Mouse (Mus musculus): ENCODE measurements around the gene Tmem189. TPM values are rescaled to one million over a fixed set of nuclear protein-coding genes. Genes with fewer than 3 reads are reported as not detected.

Gene Tmem189
- polyA plus RNA-seq, 1 experiment from 2014 or later, result 37.1 TPM

DNA sequence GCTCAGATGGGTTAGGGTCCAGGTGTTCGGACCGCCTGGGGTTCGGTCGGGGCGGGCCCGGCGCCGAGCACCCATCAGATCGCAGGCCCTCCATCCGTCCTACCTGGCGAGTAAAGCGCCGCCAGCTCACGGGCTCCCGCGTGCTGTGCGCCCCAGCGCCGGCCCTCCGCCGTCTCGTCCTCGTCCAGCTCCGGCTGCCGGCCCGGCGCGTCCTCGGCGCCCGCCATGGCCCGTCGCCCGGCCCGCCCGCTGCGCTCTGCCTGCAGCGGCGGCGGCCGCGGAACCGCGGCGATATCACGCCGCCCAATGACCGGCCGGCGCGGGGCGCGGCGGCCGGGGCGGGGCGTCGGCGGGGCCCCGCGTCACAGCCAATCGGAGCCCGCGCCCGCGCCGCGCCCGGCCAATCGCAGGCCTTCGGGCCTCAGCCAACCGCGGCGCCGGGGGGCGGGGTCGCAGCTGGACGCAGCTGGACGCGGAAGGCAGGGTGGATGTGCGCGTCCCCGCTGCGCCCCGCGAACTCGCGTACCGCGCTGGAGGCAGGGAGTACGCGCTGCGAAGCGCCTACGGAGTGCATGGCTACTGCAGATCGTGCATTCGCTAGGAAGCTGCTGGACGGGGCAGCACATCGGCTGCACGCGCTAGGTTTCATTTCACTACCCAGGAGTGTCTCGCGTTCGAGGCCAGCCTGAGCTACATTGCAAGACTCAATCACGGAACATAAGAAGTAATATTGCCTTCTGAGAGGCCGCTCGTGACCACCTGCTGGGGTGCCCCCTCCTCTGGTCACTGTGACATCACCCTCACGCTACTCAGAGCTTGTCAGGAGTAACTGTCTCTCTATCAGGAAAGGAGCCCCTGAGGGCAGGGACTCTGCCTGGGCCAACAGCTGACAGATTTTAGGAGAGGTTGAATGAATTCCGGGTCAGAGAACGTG is 28.1 kb downstream of the Tmem189 start, which contains the start of gene Gm20431:
TSS of gene Gm20431 (minus strand) at position 227 of the 934 bp plus-strand sequence.
- Histone ChIP-seq H3K4me1 (ENCODE audit: control insufficient read depth, insufficient read depth, low read depth, low read length) (peaks cover 21% of the 10 kb centered on the region), H3K36me3 (ENCODE audit: control insufficient read depth, insufficient read depth, low read length) (no peaks in the 10 kb centered on the region), H3K4me3 (ENCODE audit: low read length) (peak within 1 kb of the TSS; percentile 77), H3K27me3 (replicated peaks; ENCODE audit: control insufficient read depth, insufficient read depth, low read length) (no peaks in the 10 kb centered on the region), H3K4me2 (ENCODE audit: low read length) (peak within 1 kb of the TSS; percentile 98), H3K9me3 (ENCODE audit: control insufficient read depth, low read length) (no peaks in the 10 kb centered on the region), H3K27ac (ENCODE audit: low read depth, low read length) (peak within 1 kb of the TSS; percentile 80), H3K9ac (ENCODE audit: low read depth, low read length) (peak within 1 kb of the TSS; percentile 87)
- WGBS, result under 1% methylated on average over 72 of the region's 110 CpGs
- peak; percentile 96 for ATAC-seq

DNA sequence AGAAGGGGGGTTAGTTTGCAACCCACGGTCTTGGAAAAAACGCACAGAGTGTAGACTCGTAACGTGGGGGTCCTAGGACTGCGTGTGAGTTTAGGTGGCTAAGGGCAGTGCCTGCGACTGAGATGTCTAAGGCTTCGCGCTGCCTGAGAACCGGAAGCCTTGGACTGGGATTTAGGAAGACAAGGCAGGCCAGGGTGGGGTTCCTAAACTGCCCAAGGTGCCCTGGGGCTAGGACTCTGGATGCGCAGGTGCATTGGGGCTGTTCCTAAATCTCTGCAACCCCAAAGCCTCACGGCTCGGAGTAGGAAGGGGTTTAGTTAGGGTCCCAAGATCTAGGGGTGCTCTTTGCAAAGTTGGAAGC is 29.0 kb downstream of the Tmem189 start:
- Histone ChIP-seq H3K9me3 (ENCODE audit: control insufficient read depth, low read length) (no peaks in the 10 kb centered on the region), H3K9ac (ENCODE audit: low read depth, low read length) (peak overlapping the region; percentile 87), H3K27me3 (replicated peaks; ENCODE audit: control insufficient read depth, insufficient read depth, low read length) (no peaks in the 10 kb centered on the region), H3K4me3 (ENCODE audit: low read length) (peak overlapping the region; percentile 77), H3K27ac (ENCODE audit: low read depth, low read length) (no peak overlapping the region), H3K36me3 (ENCODE audit: control insufficient read depth, insufficient read depth, low read length) (no peaks in the 10 kb centered on the region), H3K4me2 (ENCODE audit: low read length) (peak overlapping the region; percentile 98), H3K4me1 (ENCODE audit: control insufficient read depth, insufficient read depth, low read depth, low read length) (peaks cover 21% of the 10 kb centered on the region)
- WGBS, result under 1% methylated on average over 12 of the region's 12 CpGs
- no peak for ATAC-seq

DNA sequence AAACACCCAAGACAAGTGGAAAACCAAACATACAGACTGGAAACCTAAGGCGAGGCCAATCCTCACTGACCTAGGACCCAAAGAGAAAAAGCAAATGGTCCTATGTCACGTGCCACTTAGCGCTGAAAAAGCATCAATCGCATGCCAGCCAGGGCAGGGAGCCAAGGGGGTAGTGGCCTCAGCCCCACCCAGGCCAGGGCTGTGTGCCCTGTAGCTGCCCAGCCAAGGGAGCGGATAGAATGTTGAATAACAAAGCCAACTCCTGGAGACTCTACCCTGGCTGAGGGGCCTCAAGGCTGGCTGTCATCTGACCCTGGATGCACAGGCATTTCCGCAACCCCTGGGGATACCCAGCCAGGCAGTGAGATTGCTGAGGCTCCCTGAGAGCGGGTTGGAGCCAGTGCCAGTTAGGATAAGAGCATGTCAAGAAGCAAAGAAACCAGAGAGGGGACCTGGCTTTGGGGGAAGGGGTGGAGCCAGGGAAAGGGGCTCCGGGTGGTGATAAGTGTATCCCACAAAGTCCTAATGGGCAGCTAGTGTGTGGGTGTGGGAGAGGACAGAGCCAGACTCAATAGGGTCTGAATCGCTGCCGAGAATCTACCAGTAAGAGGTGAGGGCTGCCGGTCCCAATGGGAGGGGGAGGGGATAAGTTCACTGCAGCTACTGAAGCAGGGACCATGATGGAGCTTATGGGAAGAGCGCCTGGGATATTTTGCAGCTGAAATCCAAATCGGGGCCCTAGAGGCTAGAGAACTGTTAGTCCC is 29.6 kb downstream of the Tmem189 start:
- Histone ChIP-seq H3K4me1 (ENCODE audit: control insufficient read depth, insufficient read depth, low read depth, low read length) (peaks cover 21% of the 10 kb centered on the region), H3K9me3 (ENCODE audit: control insufficient read depth, low read length) (no peaks in the 10 kb centered on the region), H3K27me3 (replicated peaks; ENCODE audit: control insufficient read depth, insufficient read depth, low read length) (no peaks in the 10 kb centered on the region), H3K9ac (ENCODE audit: low read depth, low read length) (peak overlapping the region; percentile 87), H3K4me3 (ENCODE audit: low read length) (peak overlapping the region; percentile 77), H3K36me3 (ENCODE audit: control insufficient read depth, insufficient read depth, low read length) (no peaks in the 10 kb centered on the region), H3K4me2 (ENCODE audit: low read length) (peak overlapping the region; percentile 98), H3K27ac (ENCODE audit: low read depth, low read length) (no peak overlapping the region)
- ATAC-seq, result no peak
- 17% methylated on average over 13 of the region's 13 CpGs for WGBS

DNA sequence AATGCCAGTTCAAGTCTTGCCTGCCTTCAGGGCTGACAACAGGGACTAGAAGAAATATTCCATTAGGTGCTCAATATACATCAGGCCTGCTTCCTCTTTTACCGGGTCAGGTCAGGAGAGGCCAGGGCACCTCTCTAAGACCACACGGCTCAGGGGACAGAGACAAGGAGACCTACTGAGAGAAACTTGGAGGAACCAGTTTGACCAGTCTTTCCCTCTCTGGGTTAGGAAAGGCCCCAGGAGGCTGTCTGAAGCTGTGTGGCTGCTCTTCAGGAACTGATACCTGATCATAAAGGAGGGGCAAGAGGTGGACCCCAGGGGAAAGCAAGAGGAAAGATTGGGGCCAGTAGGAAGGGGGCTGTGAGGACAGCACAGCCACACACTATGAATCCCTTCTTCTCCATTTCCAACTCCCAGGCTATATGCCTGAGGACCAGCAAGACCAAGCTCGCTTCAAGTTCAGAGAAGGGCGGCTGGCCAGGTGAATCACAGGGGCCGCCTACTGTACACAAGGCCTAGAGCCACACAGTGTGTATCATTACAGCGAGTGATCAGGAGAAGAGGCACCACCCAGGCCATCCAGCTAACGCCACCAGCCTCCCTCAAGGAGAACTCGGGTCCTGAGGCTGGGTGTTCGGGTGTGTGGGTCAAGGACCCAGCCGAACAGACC is 30.3 kb downstream of the Tmem189 start:
- no peak overlapping the region for H3K27ac ChIP-seq (ENCODE audit: low read depth, low read length)
- H3K27me3 ChIP-seq (replicated peaks; ENCODE audit: control insufficient read depth, insufficient read depth, low read length), result no peaks in the 10 kb centered on the region
- H3K9ac ChIP-seq (ENCODE audit: low read depth, low read length), result peak overlapping the region; percentile 87; the same call in 1 of the 2 replicates
- H3K4me2 ChIP-seq (ENCODE audit: low read length), result peak overlapping the region; percentile 98
- H3K36me3 ChIP-seq (ENCODE audit: control insufficient read depth, insufficient read depth, low read length), result no peaks in the 10 kb centered on the region
- no peaks in the 10 kb centered on the region for H3K9me3 ChIP-seq (ENCODE audit: control insufficient read depth, low read length)
- 82% methylated on average over 10 of the region's 10 CpGs for WGBS
- peak overlapping the region; percentile 77 for H3K4me3 ChIP-seq (ENCODE audit: low read length)
- no peak for ATAC-seq
- H3K4me1 ChIP-seq (ENCODE audit: control insufficient read depth, insufficient read depth, low read depth, low read length), result peaks cover 21% of the 10 kb centered on the region

DNA sequence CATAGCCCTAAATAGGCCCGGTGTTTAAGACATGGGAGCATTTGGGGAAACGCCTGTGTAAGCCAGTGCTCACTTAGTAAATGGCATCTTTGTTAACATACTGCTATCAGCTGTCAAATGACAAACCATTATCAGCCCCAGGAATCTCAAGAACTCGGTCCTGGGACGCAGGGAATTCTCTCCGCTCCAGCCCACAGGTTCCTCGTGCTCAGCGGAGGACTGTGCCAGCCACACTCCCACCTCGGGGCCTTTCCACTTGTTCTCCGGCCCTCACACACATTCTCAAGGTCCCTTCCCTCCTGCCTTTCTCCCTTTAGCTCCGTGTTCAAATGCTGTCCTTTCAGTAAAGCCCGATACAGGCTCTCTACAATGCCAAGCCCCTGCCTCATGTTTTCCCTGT is 30.9 kb downstream of the Tmem189 start:
- no peak for ATAC-seq
- Histone ChIP-seq H3K9me3 (ENCODE audit: control insufficient read depth, low read length) (no peaks in the 10 kb centered on the region), H3K4me3 (ENCODE audit: low read length) (no peak overlapping the region), H3K27ac (ENCODE audit: low read depth, low read length) (no peak overlapping the region), H3K36me3 (ENCODE audit: control insufficient read depth, insufficient read depth, low read length) (no peaks in the 10 kb centered on the region; the same call in 1 of the 2 replicates), H3K4me2 (ENCODE audit: low read length) (no peak overlapping the region), H3K4me1 (ENCODE audit: control insufficient read depth, insufficient read depth, low read depth, low read length) (peaks cover 21% of the 10 kb centered on the region), H3K27me3 (replicated peaks; ENCODE audit: control insufficient read depth, insufficient read depth, low read length) (no peaks in the 10 kb centered on the region), H3K9ac (ENCODE audit: low read depth, low read length) (no peak overlapping the region)
- WGBS, result 84% methylated on average over 11 of the region's 11 CpGs

DNA sequence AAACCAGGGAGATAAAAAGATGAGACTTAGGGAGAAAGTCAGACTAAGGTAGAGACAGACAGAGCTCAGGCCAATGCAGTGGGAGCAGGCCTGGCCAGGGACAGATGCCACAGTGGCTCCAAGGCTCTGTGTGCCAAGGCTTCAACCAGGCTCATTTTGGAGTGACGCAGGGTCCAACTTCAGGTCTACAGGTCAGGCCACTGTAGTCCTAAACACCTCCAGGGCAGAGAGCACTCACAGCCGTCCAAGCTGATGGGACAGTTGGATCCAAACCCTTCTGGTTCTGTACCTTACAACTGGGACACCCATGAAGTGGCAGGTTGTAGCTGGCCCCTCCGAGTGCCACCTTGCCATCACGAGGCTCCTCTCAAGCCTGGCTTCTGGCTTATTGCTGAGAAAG is 31.6 kb downstream of the Tmem189 start:
- no peak for ATAC-seq
- Histone ChIP-seq H3K4me1 (ENCODE audit: control insufficient read depth, insufficient read depth, low read depth, low read length) (peaks cover 21% of the 10 kb centered on the region), H3K4me3 (ENCODE audit: low read length) (no peak overlapping the region), H3K9ac (ENCODE audit: low read depth, low read length) (no peak overlapping the region), H3K4me2 (ENCODE audit: low read length) (no peak overlapping the region), H3K27me3 (replicated peaks; ENCODE audit: control insufficient read depth, insufficient read depth, low read length) (no peaks in the 10 kb centered on the region), H3K36me3 (ENCODE audit: control insufficient read depth, insufficient read depth, low read length) (no peaks in the 10 kb centered on the region; the same call in 1 of the 2 replicates), H3K9me3 (ENCODE audit: control insufficient read depth, low read length) (no peaks in the 10 kb centered on the region), H3K27ac (ENCODE audit: low read depth, low read length) (no peak overlapping the region)
- 90% methylated on average over 4 of the region's 4 CpGs for WGBS

DNA sequence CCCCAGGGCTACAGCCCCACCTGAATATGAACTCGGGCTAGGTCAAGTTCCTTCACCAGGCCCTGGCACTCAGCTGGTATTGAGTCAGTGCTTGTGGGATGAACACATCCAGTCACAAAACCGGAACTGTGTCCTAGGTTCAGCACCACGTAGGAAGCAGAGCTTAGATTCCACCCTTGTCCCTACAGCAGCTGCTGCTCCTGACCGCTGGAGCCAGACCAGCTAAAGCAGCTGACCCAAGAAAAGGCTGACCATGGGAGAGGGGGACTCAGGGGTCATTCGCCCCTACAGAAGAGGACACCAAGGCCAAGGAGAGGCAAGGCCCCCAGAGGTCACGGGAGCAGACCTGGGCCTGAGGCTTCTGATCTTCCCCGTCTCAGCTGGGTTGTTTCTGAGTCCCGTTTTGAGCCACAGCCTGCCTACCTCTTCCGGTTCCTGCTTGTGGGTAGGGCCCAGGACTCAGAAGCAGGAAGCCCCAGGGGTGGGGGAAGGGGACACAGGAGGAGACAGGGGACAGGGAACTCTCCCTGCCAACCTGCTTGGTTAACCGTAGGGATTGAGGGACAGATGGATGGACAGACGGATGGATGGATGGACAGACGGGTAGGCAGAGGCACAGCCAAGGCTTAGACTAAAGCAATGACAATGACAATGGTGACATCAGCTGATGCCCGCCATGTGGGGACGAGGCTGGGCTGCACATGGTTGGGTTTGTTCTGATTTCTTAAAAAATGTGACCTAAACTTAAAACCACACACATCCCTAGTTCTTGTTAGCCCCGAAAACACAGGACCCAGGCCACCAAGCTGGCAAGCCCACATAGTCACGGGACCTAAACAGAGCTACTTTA is 32.8 kb downstream of the Tmem189 start:
- no peak overlapping the region for H3K4me3 ChIP-seq (ENCODE audit: low read length)
- no peak for ATAC-seq
- no peaks in the 10 kb centered on the region for H3K9me3 ChIP-seq (ENCODE audit: control insufficient read depth, low read length)
- no peak overlapping the region for H3K9ac ChIP-seq (ENCODE audit: low read depth, low read length)
- H3K4me1 ChIP-seq (ENCODE audit: control insufficient read depth, insufficient read depth, low read depth, low read length), result peaks cover 19% of the 10 kb centered on the region
- no peak overlapping the region for H3K4me2 ChIP-seq (ENCODE audit: low read length)
- no peaks in the 10 kb centered on the region for H3K27me3 ChIP-seq (replicated peaks; ENCODE audit: control insufficient read depth, insufficient read depth, low read length)
- no peak overlapping the region for H3K27ac ChIP-seq (ENCODE audit: low read depth, low read length)
- H3K36me3 ChIP-seq (ENCODE audit: control insufficient read depth, insufficient read depth, low read length), result no peaks in the 10 kb centered on the region; the same call in 1 of the 2 replicates
- 85% methylated on average over 16 of the region's 16 CpGs for WGBS

DNA sequence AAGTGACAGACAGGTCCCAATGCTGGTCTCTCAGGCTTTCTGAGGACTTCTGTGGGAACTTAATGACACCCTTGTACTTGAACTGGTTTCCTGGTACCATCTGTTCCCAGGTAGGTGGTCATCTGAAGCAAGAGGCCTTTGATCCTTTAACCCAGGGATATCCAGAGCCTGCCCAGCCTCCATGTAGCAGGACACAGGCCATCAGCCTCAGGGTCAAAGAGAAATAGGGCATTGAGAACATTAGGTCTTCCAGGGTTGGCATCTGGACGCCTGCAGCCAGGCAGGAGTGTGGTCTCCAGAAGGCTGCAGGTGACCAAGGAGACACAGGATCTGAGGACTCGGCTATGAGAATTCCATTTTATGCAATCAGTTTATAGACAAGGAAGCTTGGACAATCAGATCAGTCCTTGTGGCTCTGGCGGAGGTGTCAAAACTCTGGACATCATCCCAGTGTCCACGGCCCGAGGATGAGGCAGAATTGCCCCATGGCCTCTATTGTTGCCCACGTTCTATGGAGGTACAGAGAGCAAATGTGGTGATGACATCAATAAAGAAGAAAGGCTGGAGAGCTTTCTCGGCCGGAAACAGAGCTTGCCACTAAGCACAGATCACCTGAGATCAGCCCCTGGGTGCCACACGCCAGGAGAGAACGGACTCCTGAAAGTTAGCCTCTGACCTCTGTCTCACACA is 34.6 kb downstream of the Tmem189 start:
- no peak for ATAC-seq
- peaks cover 3% of the 10 kb centered on the region; the same call in 1 of the 2 replicates for H3K36me3 ChIP-seq (ENCODE audit: control insufficient read depth, insufficient read depth, low read length)
- H3K4me2 ChIP-seq (ENCODE audit: low read length), result no peak overlapping the region
- peaks cover 11% of the 10 kb centered on the region for H3K4me1 ChIP-seq (ENCODE audit: control insufficient read depth, insufficient read depth, low read depth, low read length)
- H3K4me3 ChIP-seq (ENCODE audit: low read length), result no peak overlapping the region
- no peak overlapping the region for H3K9ac ChIP-seq (ENCODE audit: low read depth, low read length)
- 88% methylated on average over 10 of the region's 10 CpGs for WGBS
- H3K27ac ChIP-seq (ENCODE audit: low read depth, low read length), result no peak overlapping the region
- H3K27me3 ChIP-seq (replicated peaks; ENCODE audit: control insufficient read depth, insufficient read depth, low read length), result no peaks in the 10 kb centered on the region
- H3K9me3 ChIP-seq (ENCODE audit: control insufficient read depth, low read length), result no peaks in the 10 kb centered on the region

Data from hindbrain, embryonic 16.5 days (tissue).